Mouse (Mus musculus) E14TG2a.4 (cell line): Measurements from ENCODE around the gene Higd1b.
A peak's percentile ranks its signal among the peaks of the same experiment; 100 is the strongest.

Experiments
- H3K27me3 ChIP-seq: 2 replicates; pipeline ENCODE4 v1.6.1; 2014; ENCODE audit warnings: low read length, control low read depth; ENCODE audit not compliant: insufficient read depth
- H3K36me3 ChIP-seq: 2 replicates; pipeline ENCODE4 v1.6.1; 2014; ENCODE audit warnings: low read length, control low read depth; ENCODE audit not compliant: insufficient read depth
- H3K4me1 ChIP-seq: replicated peaks from 2 replicates; pipeline ENCODE4 v1.6.1; 2014; ENCODE audit warnings: low read depth, low read length, control low read depth
- H3K4me3 ChIP-seq: replicated peaks from 2 replicates; pipeline ENCODE4 v1.5.1; 2014; ENCODE audit warnings: mild to moderate bottlenecking, low read length
- H3K9me3 ChIP-seq: 2 replicates; pipeline ENCODE4 v1.6.1; 2014; ENCODE audit warnings: low read length, control low read depth
- CTCF ChIP-seq: conservative IDR thresholded peaks from 2 replicates; pipeline ENCODE4 v1.5.1; 2014; ENCODE audit warnings: low read length
- NANOG ChIP-seq: IDR thresholded peaks from 2 replicates; pipeline ENCODE4 v1.6.1; 2014; ENCODE audit warnings: borderline replicate concordance, low read length, mixed read lengths
- POU5F1 ChIP-seq: IDR thresholded peaks from 2 replicates; pipeline ENCODE4 v1.6.1; 2014; ENCODE audit warnings: low read length, borderline replicate concordance

Gene Higd1b

GRCm38 (mm10) chr11:102835549-102835948 lies at the start of gene Higd1b:
Higd1b (plus strand) TSS chr11:102835849.
- Histone ChIP-seq H3K9me3 (no peaks in the 10 kb centered on the region), H3K36me3 (peaks cover 53% of the 10 kb centered on the region), H3K4me1 (peaks cover 55% of the 10 kb centered on the region), H3K27me3 (no peaks in the 10 kb centered on the region), H3K4me3 (no peak within 1 kb of the TSS)
- TF ChIP-seq NANOG, result no peak
- no peak for TF ChIP-seq CTCF
- no peak for TF ChIP-seq POU5F1

- Histone ChIP-seq H3K36me3 (no peaks in the 10 kb centered on the region), H3K9me3 (no peaks in the 10 kb centered on the region), H3K27me3 (peaks cover 11% of the 10 kb centered on the region; the same call in 1 of the 2 replicates), H3K4me1 (peaks cover 21% of the 10 kb centered on the region), H3K4me3 (no peak overlapping the region)
- no peak for TF ChIP-seq CTCF
These were observed 47.9 kb upstream of the Higd1b start for GRCm38 (mm10) chr11:102787688-102788177.

GRCm38 (mm10) chr11:102791682-102792445 lies 43.8 kb upstream of the Higd1b start:
- no peak for TF ChIP-seq NANOG
- TF ChIP-seq CTCF, result no peak
- no peak for TF ChIP-seq POU5F1
- H3K9me3 ChIP-seq, result no peaks in the 10 kb centered on the region
- no peak overlapping the region for H3K4me3 ChIP-seq
- peaks cover 13% of the 10 kb centered on the region for H3K36me3 ChIP-seq
- 0 out of 2 replicates have a peak, but pooled peaks cover 4% of the 10 kb centered on the region for H3K4me1 ChIP-seq
- H3K27me3 ChIP-seq, result no peaks in the 10 kb centered on the region

GRCm38 (mm10) chr11:102794157-102794556 lies 41.5 kb upstream of the Higd1b start:
- H3K4me3 ChIP-seq, result no peak overlapping the region

GRCm38 (mm10) chr11:102803453-102803852 lies 32.2 kb upstream of the Higd1b start:
- Histone ChIP-seq H3K4me3 (no peak overlapping the region), H3K4me1 (peaks cover 64% of the 10 kb centered on the region), H3K9me3 (no peaks in the 10 kb centered on the region), H3K27me3 (no peaks in the 10 kb centered on the region), H3K36me3 (peaks cover 75% of the 10 kb centered on the region)
- no peak for TF ChIP-seq CTCF
- TF ChIP-seq POU5F1, result no peak
- TF ChIP-seq NANOG, result no peak

More at GRCm38 (mm10) chr11:102794157-102794556, 41.5 kb upstream of the Higd1b start:
- Histone ChIP-seq H3K27me3 (no peaks in the 10 kb centered on the region), H3K9me3 (no peaks in the 10 kb centered on the region), H3K36me3 (peaks cover 33% of the 10 kb centered on the region), H3K4me1 (0 out of 2 replicates have a peak, but pooled peaks cover 4% of the 10 kb centered on the region)
- TF ChIP-seq CTCF, result no peak
- no peak for TF ChIP-seq POU5F1
- no peak for TF ChIP-seq NANOG

- Histone ChIP-seq H3K4me3 (no peak overlapping the region), H3K9me3 (no peaks in the 10 kb centered on the region), H3K36me3 (peaks cover 57% of the 10 kb centered on the region), H3K4me1 (peaks cover 88% of the 10 kb centered on the region), H3K27me3 (no peaks in the 10 kb centered on the region)
- no peak for TF ChIP-seq CTCF
- no peak for TF ChIP-seq POU5F1
- TF ChIP-seq NANOG, result no peak
These were observed 27.4 kb upstream of the Higd1b start for GRCm38 (mm10) chr11:102808246-102808645.

GRCm38 (mm10) chr11:102810721-102811485 lies 24.7 kb upstream of the Higd1b start:
- Histone ChIP-seq H3K4me3 (no peak overlapping the region), H3K36me3 (peaks cover 39% of the 10 kb centered on the region), H3K27me3 (no peaks in the 10 kb centered on the region), H3K4me1 (peaks cover 88% of the 10 kb centered on the region), H3K9me3 (no peaks in the 10 kb centered on the region)
- no peak; the same call in 1 of the 2 replicates for TF ChIP-seq NANOG
- no peak for TF ChIP-seq POU5F1
- no peak for TF ChIP-seq CTCF

- H3K4me1 ChIP-seq, result peaks cover 77% of the 10 kb centered on the region
- H3K36me3 ChIP-seq, result peaks cover 30% of the 10 kb centered on the region
- H3K4me3 ChIP-seq, result no peak overlapping the region
- no peaks in the 10 kb centered on the region for H3K27me3 ChIP-seq
- TF ChIP-seq NANOG, result peak; percentile 98
- no peak for TF ChIP-seq POU5F1
- 0 out of 2 replicates have a peak, but pooled peaks have one; percentile 9 for TF ChIP-seq CTCF
- no peaks in the 10 kb centered on the region for H3K9me3 ChIP-seq
These were observed 20.8 kb upstream of the Higd1b start for GRCm38 (mm10) chr11:102814881-102815280.
